Mouse (Mus musculus) ES-Bruce4 (cell line): ENCODE results near the gene Samd11. TPM values are rescaled to one million over a fixed set of nuclear protein-coding genes. Genes with fewer than 3 reads are reported as not detected.

Experiments used
- H3K27ac ChIP-seq: 2 replicates; pipeline ENCODE4 v1.5.1; 2012; ENCODE audit warnings: low read length, inconsistent platforms; ENCODE audit not compliant: insufficient read depth
- H3K27me3 ChIP-seq: 2 replicates; pipeline ENCODE4 v1.6.1; 2012; ENCODE audit warnings: mild to moderate bottlenecking, low read length, inconsistent platforms; ENCODE audit not compliant: control insufficient read depth, poor library complexity, insufficient read depth, severe bottlenecking
- H3K36me3 ChIP-seq: 2 replicates; pipeline ENCODE4 v1.6.1; 2012; ENCODE audit warnings: inconsistent platforms, mild to moderate bottlenecking, low read length, moderate library complexity; ENCODE audit not compliant: control insufficient read depth, poor library complexity, insufficient read depth, severe bottlenecking
- H3K4me1 ChIP-seq: one replicate; pipeline ENCODE4 v1.8.1; 2011; ENCODE audit warnings: low read length; ENCODE audit not compliant: control insufficient read depth, insufficient read depth
- H3K4me3 ChIP-seq: 2 replicates; pipeline ENCODE4 v1.5.1; 2011; ENCODE audit warnings: low read depth, mild to moderate bottlenecking, low read length
- H3K9ac ChIP-seq: 2 replicates; pipeline ENCODE4 v1.6.1; 2012; ENCODE audit warnings: low read depth, mild to moderate bottlenecking, inconsistent platforms; ENCODE audit not compliant: poor library complexity, severe bottlenecking
- H3K9me3 ChIP-seq: replicated peaks from 2 replicates; pipeline ENCODE4 v1.6.1; 2012; ENCODE audit warnings: mild to moderate bottlenecking, low read length, inconsistent platforms; ENCODE audit not compliant: control insufficient read depth, poor library complexity, insufficient read depth, severe bottlenecking
- CTCF ChIP-seq: IDR thresholded peaks from one replicate; pipeline ENCODE4 v1.8.1; 2011; ENCODE audit warnings: low read depth, low read length
- EP300 ChIP-seq: IDR thresholded peaks from 2 replicates; pipeline ENCODE4 v1.6.1; 2011; ENCODE audit warnings: low read depth, low read length; ENCODE audit not compliant: insufficient read depth
- POLR2A ChIP-seq: IDR thresholded peaks from one replicate; pipeline ENCODE4 v1.8.1; 2011; ENCODE audit warnings: low read length; ENCODE audit not compliant: insufficient read depth
- polyA plus RNA-seq: library from polyadenylated mRNA; stranded (reverse); fragments of >200 nt; gene quantifications from 2 replicates; pipeline ENCODE4 v1.2.4, GENCODE M21; 2011; ENCODE audit warnings: low read depth; ENCODE audit not compliant: missing spikeins, insufficient read depth, insufficient read length

The Samd11 gene
- polyA plus RNA-seq, 1 experiment = not detected

DNA sequence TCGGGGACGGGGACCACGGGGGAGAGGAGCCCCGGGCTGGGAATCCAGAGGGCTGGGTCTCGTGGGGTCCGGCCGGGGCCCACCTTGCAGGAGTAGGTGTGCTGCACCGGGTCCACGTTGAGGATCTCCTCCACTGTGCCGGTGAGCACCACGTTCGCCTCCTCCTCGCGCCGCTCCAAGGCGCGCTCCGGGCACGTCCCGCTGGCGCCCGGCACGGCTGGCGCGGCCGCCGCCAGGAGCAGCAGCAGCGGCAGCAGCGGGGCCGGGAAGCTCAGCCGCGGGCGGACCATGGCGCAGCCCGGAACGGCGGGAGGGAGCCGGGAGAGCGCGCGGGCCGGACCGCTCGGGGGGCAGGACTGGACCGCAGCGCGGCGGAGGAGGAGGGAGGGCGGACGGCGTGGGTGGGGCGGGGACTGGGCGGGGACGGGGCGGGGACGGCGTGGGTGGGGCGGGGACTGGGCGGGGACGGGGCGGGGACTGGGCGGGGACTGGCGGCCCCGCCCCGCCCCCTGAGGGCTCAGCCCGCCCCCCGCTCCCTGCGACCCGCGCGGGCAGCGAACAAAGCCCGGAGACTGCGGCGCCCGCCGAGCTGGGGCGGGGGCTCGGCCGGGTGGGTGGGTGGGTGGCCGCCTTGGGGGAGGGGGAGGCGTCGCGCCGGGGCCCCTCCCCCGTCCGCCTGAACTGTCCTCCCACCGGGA lies 58.2 kb downstream of the Samd11 start, which contains the start of gene Agrn:
Gene Agrn (minus strand): TSS at position 358 of the 698 bp plus-strand sequence.
- H3K4me3 ChIP-seq = peak within 1 kb of the TSS; percentile 93
- H3K27me3 ChIP-seq = no peaks in the 10 kb centered on the region
- no peaks in the 10 kb centered on the region for H3K9me3 ChIP-seq
- H3K9ac ChIP-seq = peak within 1 kb of the TSS; percentile 84
- peaks cover 11% of the 10 kb centered on the region for H3K4me1 ChIP-seq
- TF ChIP-seq CTCF = no peak
- TF ChIP-seq POLR2A = no peak
- TF ChIP-seq EP300 = no peak
- H3K27ac ChIP-seq = peak within 1 kb of the TSS; percentile 34; the same call in 1 of the 2 replicates
- 0 out of 2 replicates have a peak, but pooled peaks cover 5% of the 10 kb centered on the region for H3K36me3 ChIP-seq

Other genes with a start within 250 kb of the Samd11 start
- 2.4 and 2.9 TPM in 2 replicates for gene Tnfrsf4, start 241.8 kb downstream of the Samd11 start, polyA plus RNA-seq
- gene Tnfrsf18, start 229.5 kb downstream of the Samd11 start, polyA plus RNA-seq = not detected in 2 replicates
- 2.5 and 3.3 TPM in 2 replicates for gene Ttll10, start 196.2 kb downstream of the Samd11 start, polyA plus RNA-seq
- gene 9430015G10Rik, start 145.7 kb downstream of the Samd11 start, polyA plus RNA-seq = 39.7 and 47.7 TPM in 2 replicates
- gene Rnf223, start 125.1 kb downstream of the Samd11 start, polyA plus RNA-seq = 0.27 TPM in 1 of 2 replicates, not detected in the other
- gene Agrn, start 58.2 kb downstream of the Samd11 start, polyA plus RNA-seq = 156 and 159 TPM in 2 replicates
- 8.4 and 10.7 TPM in 2 replicates for gene Isg15, start 54.8 kb downstream of the Samd11 start, polyA plus RNA-seq
- gene AW011738, start 52.4 kb downstream of the Samd11 start, polyA plus RNA-seq = 0.54 and 0.59 TPM in 2 replicates
- not detected in 2 replicates for gene Perm1, start 39.8 kb downstream of the Samd11 start, polyA plus RNA-seq
- gene Plekhn1, start 20.8 kb downstream of the Samd11 start, polyA plus RNA-seq = 19.1 and 21.2 TPM in 2 replicates
- gene Noc2l, start 19.6 kb downstream of the Samd11 start, polyA plus RNA-seq = 138 and 149 TPM in 2 replicates
- not detected in 2 replicates for gene Vmn2r-ps159, start 75.4 kb upstream of the Samd11 start, polyA plus RNA-seq